Mouse (Mus musculus) CH12.LX (cell line): ENCODE measurements around the gene Car2. TPM values are rescaled to one million over a fixed set of nuclear protein-coding genes. Genes with fewer than 3 reads are reported as not detected.

Experiments used
- DNase-seq: peaks from one replicate; pipeline ENCODE4 v3.0.0-alpha.2; 2013; ENCODE audit errors: extremely low read depth
- H3K27ac ChIP-seq: 2 replicates; pipeline ENCODE4 v1.5.1; 2012; ENCODE audit warnings: low read depth, mild to moderate bottlenecking, control low read depth, moderate library complexity; ENCODE audit not compliant: insufficient read depth
- H3K27me3 ChIP-seq: replicated peaks from 2 replicates; pipeline ENCODE3; 2012; ENCODE audit warnings: inconsistent platforms
- H3K36me3 ChIP-seq, 2 experiments: replicated peaks in 1 of 2; 2 replicates each; pipeline versions ENCODE3 to v1.6.1; 2012; ENCODE audit warnings: inconsistent platforms in 1 of 2, low read length in 1 of 2, mild to moderate bottlenecking in 1 of 2, mixed read lengths in 1 of 2, moderate library complexity in 1 of 2; ENCODE audit not compliant: control insufficient read depth in 1 of 2, insufficient read depth in 1 of 2
- H3K4me1 ChIP-seq, 2 experiments: 2 replicates each; pipeline ENCODE4 v1.6.1; 2012; ENCODE audit warnings: inconsistent platforms in 1 of 2, moderate library complexity in 1 of 2; ENCODE audit not compliant: insufficient read depth in 2 of 2, control insufficient read depth in 1 of 2
- H3K4me2 ChIP-seq: 2 replicates; pipeline ENCODE4 v1.6.1; 2012; ENCODE audit warnings: low read depth, mild to moderate bottlenecking, control low read depth; ENCODE audit not compliant: poor library complexity, insufficient read depth, severe bottlenecking
- H3K4me3 ChIP-seq, 3 experiments: fragments of 150-350 bp in 1 of 3; sonication (generic) in 1 of 3; replicated peaks in 1 of 3; 2 replicates each; pipeline versions ENCODE3 to v1.5.1; 2011 to 2012; ENCODE audit warnings: low read depth in 2 of 3, low read length in 2 of 3, mild to moderate bottlenecking in 2 of 3, moderate library complexity in 2 of 3, control low read depth in 1 of 3, improper control_type of control experiment in 1 of 3, inconsistent platforms in 1 of 3, mixed read lengths in 1 of 3; ENCODE audit not compliant: poor library complexity in 1 of 3
- H3K79me2 ChIP-seq: replicated peaks from 2 replicates; pipeline ENCODE4 v1.6.1; 2012; ENCODE audit warnings: mild to moderate bottlenecking, moderate library complexity; ENCODE audit not compliant: control insufficient read depth, poor library complexity, insufficient read depth, severe bottlenecking; ENCODE audit errors: extremely low read depth
- H3K9ac ChIP-seq: 2 replicates; pipeline ENCODE4 v1.6.1; 2012; ENCODE audit warnings: low read depth, mild to moderate bottlenecking, control low read depth, moderate library complexity; ENCODE audit not compliant: insufficient read depth
- H3K9me3 ChIP-seq: replicated peaks from 2 replicates; pipeline ENCODE3; 2012; ENCODE audit warnings: low read length, inconsistent platforms, mixed read lengths
- CTCF ChIP-seq, 2 experiments: IDR thresholded peaks in 1 of 2; conservative IDR thresholded peaks in 1 of 2; 2 replicates each; pipeline ENCODE4 v1.5.1; 2011 to 2012; ENCODE audit warnings: low read depth in 2 of 2, low read length in 2 of 2, improper control_type of control experiment in 1 of 2, inconsistent platforms in 1 of 2, mild to moderate bottlenecking in 1 of 2, moderate library complexity in 1 of 2
- ELF1 ChIP-seq: IDR thresholded peaks from 2 replicates; pipeline ENCODE4 v1.6.1; 2014; ENCODE audit warnings: low read depth, mild to moderate bottlenecking, inconsistent platforms, low read length, improper control_type of control experiment
- ETS1 ChIP-seq: conservative IDR thresholded peaks from 2 replicates; pipeline ENCODE4 v1.6.1; 2012; ENCODE audit warnings: low read depth, mild to moderate bottlenecking, inconsistent platforms, low read length, improper control_type of control experiment, moderate library complexity
- GABPA ChIP-seq: IDR thresholded peaks from 2 replicates; pipeline ENCODE4 v1.6.1; 2012; ENCODE audit warnings: low read depth, low read length, improper control_type of control experiment, inconsistent platforms; ENCODE audit not compliant: insufficient replicate concordance
- HCFC1 ChIP-seq: IDR thresholded peaks from 2 replicates; pipeline ENCODE4 v1.6.1; 2012; ENCODE audit warnings: low read depth, mild to moderate bottlenecking, inconsistent platforms, low read length, improper control_type of control experiment
- IRF4 ChIP-seq: IDR thresholded peaks from 2 replicates; pipeline ENCODE4 v1.6.1; 2014; ENCODE audit warnings: low read depth, mild to moderate bottlenecking, inconsistent platforms, low read length, improper control_type of control experiment
- JUN ChIP-seq: IDR thresholded peaks from 2 replicates; pipeline ENCODE4 v1.6.1; 2011; ENCODE audit warnings: low read depth, mild to moderate bottlenecking, low read length, improper control_type of control experiment, moderate library complexity; ENCODE audit not compliant: insufficient read depth
- JUND ChIP-seq: conservative IDR thresholded peaks from 2 replicates; pipeline ENCODE4 v1.6.1; 2011; ENCODE audit warnings: low read depth, low read length, improper control_type of control experiment
- KAT2A ChIP-seq: IDR thresholded peaks from 2 replicates; pipeline ENCODE4 v1.6.1; 2012; ENCODE audit warnings: low read length, improper control_type of control experiment, inconsistent platforms; ENCODE audit not compliant: insufficient replicate concordance
- MAFK ChIP-seq: IDR thresholded peaks from 2 replicates; pipeline ENCODE4 v1.6.1; 2011; ENCODE audit warnings: low read length, improper control_type of control experiment; ENCODE audit not compliant: insufficient replicate concordance
- MXI1 ChIP-seq: IDR thresholded peaks from 2 replicates; pipeline ENCODE4 v1.6.1; 2011; ENCODE audit warnings: mild to moderate bottlenecking, low read depth, low read length, improper control_type of control experiment
- MYC ChIP-seq: IDR thresholded peaks from 2 replicates; pipeline ENCODE4 v1.6.1; 2011; ENCODE audit warnings: low read depth, mild to moderate bottlenecking, improper control_type of control experiment, low read length
- NRF1 ChIP-seq: IDR thresholded peaks from 2 replicates; pipeline ENCODE4 v1.6.1; 2014; ENCODE audit warnings: low read depth, mild to moderate bottlenecking, inconsistent platforms, low read length, improper control_type of control experiment, moderate library complexity
- PAX5 ChIP-seq: IDR thresholded peaks from 2 replicates; pipeline ENCODE4 v1.6.1; 2012; ENCODE audit warnings: low read length, inconsistent platforms, mixed read lengths
- POLR2A ChIP-seq: IDR thresholded peaks from 2 replicates; pipeline ENCODE4 v1.6.1; 2011; ENCODE audit warnings: low read depth, mild to moderate bottlenecking, improper control_type of control experiment, low read length
- RAD21 ChIP-seq: IDR thresholded peaks from 2 replicates; pipeline ENCODE4 v1.6.1; 2011; ENCODE audit warnings: low read depth, mild to moderate bottlenecking, low read length, improper control_type of control experiment, moderate library complexity
- TCF12 ChIP-seq: IDR thresholded peaks from 2 replicates; pipeline ENCODE4 v1.6.1; 2014; ENCODE audit warnings: low read depth, mild to moderate bottlenecking, inconsistent platforms, low read length, improper control_type of control experiment
- UBTF ChIP-seq: IDR thresholded peaks from 2 replicates; pipeline ENCODE4 v1.6.1; 2012; ENCODE audit warnings: low read depth, mild to moderate bottlenecking, inconsistent platforms, low read length, improper control_type of control experiment, moderate library complexity
- USF2 ChIP-seq: conservative IDR thresholded peaks from 2 replicates; pipeline ENCODE4 v1.6.1; 2011; ENCODE audit warnings: low read depth, low read length, improper control_type of control experiment
- ZC3H11A ChIP-seq: IDR thresholded peaks from 2 replicates; pipeline ENCODE4 v1.6.1; 2012; ENCODE audit warnings: low read depth, mild to moderate bottlenecking, inconsistent platforms, low read length, improper control_type of control experiment
- ZMIZ1 ChIP-seq: IDR thresholded peaks from 2 replicates; pipeline ENCODE4 v1.6.1; 2012; ENCODE audit warnings: low read depth, mild to moderate bottlenecking, inconsistent platforms, low read length, improper control_type of control experiment
- ZNF384 ChIP-seq: IDR thresholded peaks from 2 replicates; pipeline ENCODE4 v1.6.1; 2012; ENCODE audit warnings: low read depth, low read length, improper control_type of control experiment, inconsistent platforms
- dilution Hi-C: fragments of 300-500 bp; cut with MboI; formaldehyde crosslinking; loops from 2 replicates; pipeline ENCODE4 v1.14.3; 2020; ENCODE audit warnings: low sequenced_read_pairs; ENCODE audit not compliant: extremely low pct_unique_long_range_greater_than_20kb, extremely low pct_ligation_motif_present
- in situ Hi-C: fragments of 300-500 bp; cut with MboI; formaldehyde crosslinking; loops from 3 replicates; pipeline ENCODE4 v1.14.3; 2019; ENCODE audit warnings: low sequenced_read_pairs, low pct_ligation_motif_present, low pct_unique_long_range_greater_than_20kb, mixed read lengths
- polyA plus RNA-seq: library from polyadenylated mRNA; unstranded; fragments of >175 nt; gene quantifications from 2 replicates; pipeline ENCODE4 v1.2.1, GENCODE M21; 2012; ENCODE audit warnings: low read depth; ENCODE audit not compliant: insufficient read length
- total RNA-seq, 2 experiments: library from RNA; depleted of rRNA; stranded (reverse); fragments of 300-350 nt in 1 of 2; fragments of >200 nt in 1 of 2; gene quantifications; 2 replicates each; pipeline ENCODE4 v1.2.3; 2012 to 2014

The Car2 gene
- total and polyA plus RNA-seq, 3 experiments = 0.16 TPM; not detected in 2

- TF ChIP-seq USF2 = no peak
- no peak for TF ChIP-seq ZC3H11A
- no peak for TF ChIP-seq TCF12
- no peak for TF ChIP-seq ZNF384
- no peak for TF ChIP-seq MAFK
- no peak for TF ChIP-seq ETS1
- no peak for TF ChIP-seq CTCF (conservative IDR thresholded peaks at IDR 0.05 in 1 of 2, IDR thresholded peaks at IDR 0.05 in 1 of 2; ENCODE audit: low read depth in 2 of 2, low read length in 2 of 2)
- TF ChIP-seq ELF1 = no peak
- TF ChIP-seq GABPA = no peak
- no peak for TF ChIP-seq KAT2A
- TF ChIP-seq PAX5 = no peak
- TF ChIP-seq POLR2A = no peak
- TF ChIP-seq HCFC1 = no peak
- TF ChIP-seq JUN = no peak
- TF ChIP-seq UBTF = no peak
- Histone ChIP-seq H3K4me3 (no peak overlapping the region), H3K4me1 (peaks cover 8 to 30% of the 10 kb centered on the region in 2 experiments), H3K4me2 (no peak overlapping the region), H3K9ac (no peak overlapping the region), H3K36me3 (no peaks in the 10 kb centered on the region), H3K79me2 (no peaks in the 10 kb centered on the region), H3K27ac (no peak overlapping the region), H3K9me3 (peaks cover 10% of the 10 kb centered on the region), H3K27me3 (no peaks in the 10 kb centered on the region)
- dilution Hi-C loops = no loop called here
- DNase-seq = no peak
- in situ Hi-C loops = loop anchor here (25.0 kb wide), 1 partner anchor 180 kb away; no protein-coding TSS in a partner anchor
These were observed 4.1 kb upstream of the Car2 start for GRCm38 (mm10) chr3:14882005-14882404.

- no peaks in the 10 kb centered on the region for H3K79me2 ChIP-seq
- H3K4me1 ChIP-seq = peaks cover 5 to 23% of the 10 kb centered on the region in 2 experiments
- DNase-seq = no peak
- no peak overlapping the region for H3K4me3 ChIP-seq
- no peak overlapping the region for H3K4me2 ChIP-seq
- H3K27ac ChIP-seq = no peak overlapping the region
- H3K9ac ChIP-seq = no peak overlapping the region
- no peaks in the 10 kb centered on the region for H3K36me3 ChIP-seq
- no peaks in the 10 kb centered on the region for H3K27me3 ChIP-seq
- H3K9me3 ChIP-seq = peaks cover 10% of the 10 kb centered on the region
- dilution Hi-C loops = no loop called here
- in situ Hi-C loops = loop anchor here (25.0 kb wide), 1 partner anchor 180 kb away; no protein-coding TSS in a partner anchor
- no peak for TF ChIP-seq ZMIZ1
- no peak for TF ChIP-seq ZNF384
- TF ChIP-seq JUN = no peak
- no peak for TF ChIP-seq JUND
- TF ChIP-seq NRF1 = no peak
- no peak for TF ChIP-seq MXI1
- no peak for TF ChIP-seq KAT2A
- TF ChIP-seq PAX5 = no peak
- TF ChIP-seq UBTF = no peak
- no peak for TF ChIP-seq HCFC1
- TF ChIP-seq CTCF (conservative IDR thresholded peaks at IDR 0.05 in 1 of 2, IDR thresholded peaks at IDR 0.05 in 1 of 2; ENCODE audit: low read depth in 2 of 2, low read length in 2 of 2) = no peak
- no peak for TF ChIP-seq RAD21
- no peak for TF ChIP-seq IRF4
- no peak for TF ChIP-seq ZC3H11A
- no peak for TF ChIP-seq MYC
These were observed 3.3 kb upstream of the Car2 start for GRCm38 (mm10) chr3:14882756-14883155.
